Mouse (Mus musculus) hindbrain, embryonic 13.5 days (tissue): ENCODE measurements around the gene AA986860. TPM values are rescaled to one million over a fixed set of nuclear protein-coding genes. Genes with fewer than 3 reads are reported as not detected.

Experiments used
- ATAC-seq: fragments of 200-750 bp; cut with Nextera tagmentation; 2 replicates; pipeline ENCODE4 v1.8.0; 2017; ENCODE audit warnings: moderate TSS enrichment; ENCODE audit not compliant: low FRiP score
- H3K27ac ChIP-seq: fragments of 300-500 bp; sonication (generic); 2 replicates; pipeline ENCODE4 v1.5.1; 2015; ENCODE audit warnings: inconsistent platforms, mild to moderate bottlenecking, moderate library complexity
- H3K27me3 ChIP-seq: fragments of 300-500 bp; sonication (generic); 2 replicates; pipeline ENCODE4 v1.6.1; 2015; ENCODE audit warnings: mild to moderate bottlenecking, inconsistent platforms
- H3K36me3 ChIP-seq: fragments of 300-500 bp; sonication (generic); 2 replicates; pipeline ENCODE4 v1.6.1; 2015; ENCODE audit warnings: mild to moderate bottlenecking, inconsistent platforms
- H3K4me1 ChIP-seq: fragments of 300-500 bp; sonication (generic); replicated peaks from 2 replicates; pipeline ENCODE4 v1.6.1; 2015; ENCODE audit warnings: inconsistent platforms
- H3K4me2 ChIP-seq: fragments of 300-500 bp; sonication (generic); 2 replicates; pipeline ENCODE4 v1.6.1; 2015; ENCODE audit warnings: inconsistent platforms, mild to moderate bottlenecking, moderate library complexity
- H3K4me3 ChIP-seq: fragments of 300-500 bp; sonication (generic); 2 replicates; pipeline ENCODE4 v1.5.1; 2015; ENCODE audit warnings: mild to moderate bottlenecking, inconsistent platforms
- H3K9ac ChIP-seq: fragments of 300-500 bp; sonication (generic); 2 replicates; pipeline ENCODE4 v1.6.1; 2015; ENCODE audit warnings: mild to moderate bottlenecking, inconsistent platforms
- H3K9me3 ChIP-seq: fragments of 300-500 bp; sonication (generic); 2 replicates; pipeline ENCODE4 v1.6.1; 2016; ENCODE audit warnings: inconsistent platforms
- WGBS: fragments of 180-500 bp; shearing (Covaris S2); methylation state at CpG from one replicate; pipeline ENCODE4 v1.1.7; 2015; 5-methylcytosine and 5-hydroxymethylcytosine counted together
- polyA plus RNA-seq: library from polyadenylated mRNA; unstranded; fragments of >200 nt; fragmentation: Nextera tagmentation; extraction: Ambion mirVana; gene quantifications from 2 replicates; pipeline ENCODE4 v1.2.1, GENCODE M21; 2015

AA986860 gene
- polyA plus RNA-seq, 1 experiment from 2014 or later, result 0.51 TPM

GRCm38 (mm10) chr1:130789512-130790451 is 58.0 kb downstream of the AA986860 start:
- peaks cover 7% of the 10 kb centered on the region; the same call in 1 of the 2 replicates for H3K9me3 ChIP-seq
- H3K9ac ChIP-seq, result no peak overlapping the region
- no peak overlapping the region for H3K27ac ChIP-seq
- ATAC-seq, result peak; percentile 61; the same call in 1 of the 2 replicates
- H3K4me2 ChIP-seq, result no peak overlapping the region
- WGBS, result 49% methylated on average over 3 of the region's 3 CpGs
- H3K27me3 ChIP-seq, result no peaks in the 10 kb centered on the region
- no peaks in the 10 kb centered on the region for H3K36me3 ChIP-seq
- H3K4me1 ChIP-seq, result 0 out of 2 replicates have a peak, but pooled peaks cover 4% of the 10 kb centered on the region
- no peak overlapping the region for H3K4me3 ChIP-seq

Other genes with a start within 250 kb of the AA986860 start
- gene Zp3r, start 102.4 kb upstream of the AA986860 start, polyA plus RNA-seq, result not detected in 2 replicates
- not detected in 2 replicates for gene C4bp, start 70.3 kb upstream of the AA986860 start, polyA plus RNA-seq
- gene Gm29427, start 16.2 kb upstream of the AA986860 start, polyA plus RNA-seq, result 0.16 TPM in 1 of 2 replicates, not detected in the other
- 18.4 and 21.7 TPM in 2 replicates for gene Yod1, start 14.6 kb upstream of the AA986860 start, polyA plus RNA-seq
- gene Pfkfb2, start 2.7 kb upstream of the AA986860 start, polyA plus RNA-seq, result 19.5 and 21.8 TPM in 2 replicates
- gene Fcamr, start 68.9 kb downstream of the AA986860 start, polyA plus RNA-seq, result not detected in 2 replicates
- not detected in 2 replicates for gene Pigr, start 94.7 kb downstream of the AA986860 start, polyA plus RNA-seq
- 0.51 TPM in 1 of 2 replicates, not detected in the other for gene Fcmr, start 133.7 kb downstream of the AA986860 start, polyA plus RNA-seq
- gene Il24, start 155.5 kb downstream of the AA986860 start, polyA plus RNA-seq, result not detected in 2 replicates
- not detected in 2 replicates for gene Il20, start 179.5 kb downstream of the AA986860 start, polyA plus RNA-seq
- gene Il19, start 208.1 kb downstream of the AA986860 start, polyA plus RNA-seq, result not detected in 2 replicates